ENCODE assay signal across 8 mouse cellular contexts in the genomic region with DNA sequence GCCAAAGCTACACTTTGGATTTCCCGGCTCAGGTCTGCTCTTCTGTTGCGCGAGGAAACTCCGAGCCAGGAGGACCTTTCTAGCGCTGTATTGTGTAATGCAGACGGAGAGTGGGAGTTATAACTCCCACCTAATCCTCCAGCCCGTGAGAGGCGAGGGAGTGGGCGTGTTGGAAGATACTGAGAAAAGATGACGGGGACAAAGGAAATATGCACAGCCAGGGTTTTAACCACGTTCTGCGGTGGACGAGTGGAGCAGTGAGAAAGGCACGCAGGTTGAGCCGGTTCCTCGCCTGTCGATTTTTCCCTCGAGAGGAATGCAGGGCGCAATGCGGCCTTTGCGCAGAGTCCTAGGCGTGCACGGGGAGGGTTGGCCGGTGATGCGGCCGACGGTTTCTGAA. TPM values are rescaled to one million over a fixed set of nuclear protein-coding genes. Genes with fewer than 3 reads are reported as not detected.
DNase-seq lines count a peak whose midpoint lies in the region; ATAC-seq and TF ChIP-seq lines count a peak whose summit lies in the region.

No protein-coding gene starts in this region.

- peak overlapping the region; percentile 47 for H3K4me2 ChIP-seq in intestine, embryonic 14.5 days (ENCODE audit: low read length)

- H3K36me3 ChIP-seq in testis, adult 2 months (ENCODE audit: control insufficient read depth, insufficient read depth, low read length) = no peaks in the 10 kb centered on the region
- H3K36me3 ChIP-seq in intestine, embryonic 14.5 days (ENCODE audit: control insufficient read depth, insufficient read depth, low read length) = peaks cover 22% of the 10 kb centered on the region

- peak; percentile 54 to 84 for DNase-seq in frontal cortex, adult 2 months (ENCODE audit: extremely low spot score in 1 of 2, low spot score in 1 of 2)
- DNase-seq in frontal cortex, postnatal 25 days (ENCODE audit: low spot score in 2 of 2) = no peak
- DNase-seq in testis, postnatal 10 days (ENCODE audit: low spot score) = no peak
- no peak for DNase-seq in intestine, embryonic 14.5 days (ENCODE audit: low spot score)
- DNase-seq in adrenal gland, postnatal 36 days = no peak
- no peak for DNase-seq in gastrocnemius, postnatal 25 days

- no peak for TF ChIP-seq CTCF in testis, adult 2 months (IDR thresholded peaks at IDR 0.05; ENCODE audit: control insufficient read depth, insufficient read depth, insufficient replicate concordance, low read depth, low read length)

- WGBS in intestine, embryonic 14.5 days = under 1% methylated on average over 27 of the region's 27 CpGs

- H3K9ac ChIP-seq in intestine, embryonic 14.5 days (ENCODE audit: low read length) = peak overlapping the region; percentile 43

- no peaks in the 10 kb centered on the region for H3K27me3 ChIP-seq in testis, adult 2 months (ENCODE audit: control insufficient read depth, insufficient read depth, low read length)
- H3K27me3 ChIP-seq in intestine, embryonic 14.5 days (replicated peaks; ENCODE audit: control insufficient read depth, insufficient read depth, low read length) = no peaks in the 10 kb centered on the region

- peak; percentile 68 for ATAC-seq in intestine, embryonic 14.5 days (replicated peaks; ENCODE audit: low FRiP score, low TSS enrichment, low read depth)
- peak; percentile 37 for ATAC-seq in megakaryocyte progenitor cell, adult 5-6 weeks (replicated peaks; ENCODE audit: poor library complexity)

- peak overlapping the region; percentile 94 for H3K27ac ChIP-seq in testis, adult 2 months (ENCODE audit: control insufficient read depth, insufficient read depth, low read depth, low read length)
- peak overlapping the region; percentile 84 for H3K27ac ChIP-seq in intestine, embryonic 14.5 days (ENCODE audit: low read depth)

- peaks cover 4% of the 10 kb centered on the region for H3K4me1 ChIP-seq in testis, adult 2 months (ENCODE audit: control insufficient read depth, insufficient read depth, low read length)
- H3K4me1 ChIP-seq in intestine, embryonic 14.5 days (replicated peaks; ENCODE audit: control insufficient read depth, insufficient read depth, low read length) = 0 out of 2 replicates have a peak, but pooled peaks cover 6% of the 10 kb centered on the region

- no peak for TF ChIP-seq POLR2A in testis, adult 2 months (IDR thresholded peaks at IDR 0.05; ENCODE audit: control insufficient read depth, low read depth, low read length)

- peak overlapping the region; percentile 89 for H3K4me3 ChIP-seq in testis, adult 2 months (ENCODE audit: control insufficient read depth, low read depth, low read length)
- H3K4me3 ChIP-seq in intestine, embryonic 14.5 days (ENCODE audit: low read depth, low read length) = peak overlapping the region; percentile 34

- no peaks in the 10 kb centered on the region for H3K9me3 ChIP-seq in intestine, embryonic 14.5 days (ENCODE audit: control insufficient read depth, low read length)

RNA-seq across cellular contexts. Expression of a gene that starts 0.7 kb away (rescaled TPM):
- polyA plus RNA-seq in frontal cortex, adult 2 months (2012; rRNA removed) = 36.5 and 37.2 TPM in 2 replicates
- 10.6 and 13.1 TPM in 2 replicates for polyA plus RNA-seq in testis, adult 2 months (2012; rRNA removed)
- polyA plus RNA-seq in intestine, embryonic 14.5 days (2014; fragmentation: Nextera tagmentation; extraction: Ambion mirVana) = 78.5 and 80.1 TPM in 2 replicates
- 57.0 and 72.1 TPM in 2 replicates for total RNA-seq in megakaryocyte progenitor cell, adult 5-6 weeks (2015)
- total RNA-seq in megakaryocyte progenitor cell, adult 5-6 weeks (2017) = 58.4 and 63.3 TPM in 2 replicates
- total RNA-seq in adrenal gland, postnatal 36 days (2021) = 10 to 100 TPM; 34.6 to 44.8 TPM
- 10 to 100 TPM; 15.7 to 17.0 TPM for total RNA-seq in gastrocnemius, postnatal 25 days (2021)

RNA-seq across cellular contexts. Expression of a gene that starts 20.2 kb away (rescaled TPM):
- 26.8 and 29.3 TPM in 2 replicates for polyA plus RNA-seq in frontal cortex, adult 2 months (2012; rRNA removed)
- 0.75 and 1.9 TPM in 2 replicates for polyA plus RNA-seq in testis, adult 2 months (2012; rRNA removed)
- 0.43 and 1.2 TPM in 2 replicates for polyA plus RNA-seq in intestine, embryonic 14.5 days (2014; fragmentation: Nextera tagmentation; extraction: Ambion mirVana)
- not detected in 2 replicates for total RNA-seq in megakaryocyte progenitor cell, adult 5-6 weeks (2015)
- not detected in 2 replicates for total RNA-seq in megakaryocyte progenitor cell, adult 5-6 weeks (2017)
- under 1 TPM in 1 of 2 experiments, not detected in 1; 0.49 TPM for total RNA-seq in adrenal gland, postnatal 36 days (2021)
- 1,000 to 10,000 TPM in 1 of 2 experiments, 100 to 1,000 TPM in 1; 192 to 1,011 TPM for total RNA-seq in gastrocnemius, postnatal 25 days (2021)

RNA-seq across cellular contexts. Expression of a gene that starts 37.9 kb away (rescaled TPM):
- not detected in 2 replicates for polyA plus RNA-seq in frontal cortex, adult 2 months (2012; rRNA removed)
- not detected in 2 replicates for polyA plus RNA-seq in testis, adult 2 months (2012; rRNA removed)
- not detected in 2 replicates for polyA plus RNA-seq in intestine, embryonic 14.5 days (2014; fragmentation: Nextera tagmentation; extraction: Ambion mirVana)
- not detected in 2 replicates for total RNA-seq in megakaryocyte progenitor cell, adult 5-6 weeks (2015)
- total RNA-seq in megakaryocyte progenitor cell, adult 5-6 weeks (2017) = not detected in 2 replicates
- total RNA-seq in adrenal gland, postnatal 36 days (2021) = not detected
- total RNA-seq in gastrocnemius, postnatal 25 days (2021) = not detected

RNA-seq across cellular contexts. Expression of a gene that starts 47.9 kb away (rescaled TPM):
- 0.02 and 0.17 TPM in 2 replicates for polyA plus RNA-seq in frontal cortex, adult 2 months (2012; rRNA removed)
- polyA plus RNA-seq in testis, adult 2 months (2012; rRNA removed) = 0.40 and 1.4 TPM in 2 replicates
- polyA plus RNA-seq in intestine, embryonic 14.5 days (2014; fragmentation: Nextera tagmentation; extraction: Ambion mirVana) = 0.22 and 0.75 TPM in 2 replicates
- total RNA-seq in megakaryocyte progenitor cell, adult 5-6 weeks (2015) = not detected in 2 replicates
- not detected in 2 replicates for total RNA-seq in megakaryocyte progenitor cell, adult 5-6 weeks (2017)
- total RNA-seq in adrenal gland, postnatal 36 days (2021) = not detected
- total RNA-seq in gastrocnemius, postnatal 25 days (2021) = 100 to 1,000 TPM in 1 of 2 experiments, 10 to 100 TPM in 1; 42.1 to 200 TPM

Comparison
In these comparisons a context has a peak if more than half of its experiments do, and no peak if none do; other contexts are left out.
1. DNase-seq: peak in frontal cortex, adult 2 months (2 of 2); none in frontal cortex, postnatal 25 days (0 of 2), testis, postnatal 10 days (single experiment), intestine, embryonic 14.5 days (single experiment), adrenal gland, postnatal 36 days (0 of 2) and gastrocnemius, postnatal 25 days (single experiment).
2. RNA of a gene that starts 20.2 kb away (total RNA-seq): 192 to 1,011 TPM in gastrocnemius, postnatal 25 days; 0.49 TPM in adrenal gland, postnatal 36 days and not detected in megakaryocyte progenitor cell, adult 5-6 weeks; every median in the first group is over 100 times any median in the second.